7 mouse cellular contexts compared by ENCODE assay signal in genomic region chr14:33446561-33447023, GRCm38 (mm10). TPM values are rescaled to one million over a fixed set of nuclear protein-coding genes. Genes with fewer than 3 reads are reported as not detected.
DNase-seq lines count a peak whose midpoint lies in the region; ATAC-seq and TF ChIP-seq lines count a peak whose summit lies in the region.

No protein-coding gene starts in this region.

- TF ChIP-seq CTCF in intestine, postnatal 0 days (IDR thresholded peaks at IDR 0.05; ENCODE audit: low read depth): no peak

- peak overlapping the region; percentile 85 for H3K9ac ChIP-seq in lung, embryonic 15.5 days
- H3K9ac ChIP-seq in embryonic facial prominence, embryonic 12.5 days: peak overlapping the region; percentile 90
- H3K9ac ChIP-seq in intestine, postnatal 0 days (ENCODE audit: low read depth, low read length): peak overlapping the region; percentile 94
- H3K9ac ChIP-seq in neural tube, embryonic 14.5 days (replicated peaks; ENCODE audit: low read depth, low read length): peak overlapping the region; percentile 93

- H3K4me2 ChIP-seq in lung, embryonic 15.5 days: peak overlapping the region; percentile 55
- H3K4me2 ChIP-seq in embryonic facial prominence, embryonic 12.5 days (replicated peaks): peak overlapping the region; percentile 62
- H3K4me2 ChIP-seq in intestine, postnatal 0 days (replicated peaks; ENCODE audit: low read depth): peak overlapping the region; percentile 80
- peak overlapping the region; percentile 57 for H3K4me2 ChIP-seq in neural tube, embryonic 14.5 days (ENCODE audit: low read depth, low read length)

- no peaks in the 10 kb centered on the region for H3K36me3 ChIP-seq in lung, embryonic 15.5 days
- no peaks in the 10 kb centered on the region for H3K36me3 ChIP-seq in embryonic facial prominence, embryonic 12.5 days
- no peaks in the 10 kb centered on the region for H3K36me3 ChIP-seq in intestine, postnatal 0 days (ENCODE audit: control insufficient read depth, insufficient read depth)
- H3K36me3 ChIP-seq in neural tube, embryonic 14.5 days (ENCODE audit: control insufficient read depth, insufficient read depth, low read length): no peaks in the 10 kb centered on the region

- under 1% methylated on average over 68 of the region's 72 CpGs for WGBS in lung, embryonic 15.5 days
- under 1% methylated on average over 71 of the region's 72 CpGs for WGBS in embryonic facial prominence, embryonic 12.5 days
- 2% methylated on average over 66 of the region's 72 CpGs for WGBS in intestine, postnatal 0 days
- WGBS in neural tube, embryonic 14.5 days: under 1% methylated on average over 66 of the region's 72 CpGs

- no peak for DNase-seq in lung, postnatal 10 days
- DNase-seq in testis, postnatal 10 days (ENCODE audit: low spot score): no peak

- peaks cover 23% of the 10 kb centered on the region; the same call in 1 of the 2 replicates for H3K4me1 ChIP-seq in lung, embryonic 15.5 days
- peaks cover 9% of the 10 kb centered on the region; the same call in 1 of the 2 replicates for H3K4me1 ChIP-seq in embryonic facial prominence, embryonic 12.5 days
- H3K4me1 ChIP-seq in intestine, postnatal 0 days (replicated peaks; ENCODE audit: control insufficient read depth, insufficient read depth, low read length): 0 out of 2 replicates have a peak, but pooled peaks cover 7% of the 10 kb centered on the region
- H3K4me1 ChIP-seq in neural tube, embryonic 14.5 days (ENCODE audit: control insufficient read depth, insufficient read depth, low read length): peaks cover 5% of the 10 kb centered on the region; the same call in 1 of the 2 replicates

- H3K27me3 ChIP-seq in lung, embryonic 15.5 days: no peaks in the 10 kb centered on the region
- H3K27me3 ChIP-seq in embryonic facial prominence, embryonic 12.5 days: 0 out of 2 replicates have a peak, but pooled peaks cover 4% of the 10 kb centered on the region
- peaks cover 3% of the 10 kb centered on the region; the same call in 1 of the 2 replicates for H3K27me3 ChIP-seq in intestine, postnatal 0 days (replicated peaks; ENCODE audit: control insufficient read depth, insufficient read depth, low read length)
- H3K27me3 ChIP-seq in neural tube, embryonic 14.5 days (ENCODE audit: control insufficient read depth, insufficient read depth, low read length): peaks cover 3% of the 10 kb centered on the region; the same call in 1 of the 2 replicates

- peak overlapping the region; percentile 90 for H3K27ac ChIP-seq in lung, embryonic 15.5 days
- H3K27ac ChIP-seq in embryonic facial prominence, embryonic 12.5 days: peak overlapping the region; percentile 94
- peak overlapping the region; percentile 95 for H3K27ac ChIP-seq in intestine, postnatal 0 days (ENCODE audit: low read depth, low read length)
- H3K27ac ChIP-seq in neural tube, embryonic 14.5 days (ENCODE audit: low read depth, low read length): peak overlapping the region; percentile 93

- peak overlapping the region; percentile 85 for H3K4me3 ChIP-seq in lung, embryonic 15.5 days
- peak overlapping the region; percentile 88 for H3K4me3 ChIP-seq in embryonic facial prominence, embryonic 12.5 days
- peak overlapping the region; percentile 97 for H3K4me3 ChIP-seq in intestine, postnatal 0 days (ENCODE audit: low read depth, low read length)
- peak overlapping the region; percentile 86 for H3K4me3 ChIP-seq in neural tube, embryonic 14.5 days (ENCODE audit: low read depth, low read length)

- ATAC-seq in lung, embryonic 15.5 days (ENCODE audit: borderline replicate concordance, extremely low read depth, low FRiP score, low TSS enrichment): no peak; the same call in none of the 2 replicates
- peak; percentile 11 for ATAC-seq in activated CD4-positive, CD25-positive, alpha-beta regulatory T cell, adult 4 months
- peak; percentile 62 for ATAC-seq in embryonic facial prominence, embryonic 12.5 days (ENCODE audit: insufficient number of reproducible peaks, insufficient read depth, low FRiP score, low TSS enrichment)
- peak; percentile 29; the same call in 1 of the 2 replicates for ATAC-seq in intestine, postnatal 0 days
- peak; percentile 60 for ATAC-seq in neural tube, embryonic 14.5 days (ENCODE audit: low read depth)

- no peaks in the 10 kb centered on the region for H3K9me3 ChIP-seq in lung, embryonic 15.5 days
- no peaks in the 10 kb centered on the region for H3K9me3 ChIP-seq in embryonic facial prominence, embryonic 12.5 days
- H3K9me3 ChIP-seq in intestine, postnatal 0 days (ENCODE audit: control insufficient read depth): no peaks in the 10 kb centered on the region
- H3K9me3 ChIP-seq in neural tube, embryonic 14.5 days (ENCODE audit: control insufficient read depth, low read length): no peaks in the 10 kb centered on the region

RNA-seq across cellular contexts. Expression of gene Mapk8, which starts 0.4 kb away (rescaled TPM):
- polyA plus RNA-seq in lung, embryonic 15.5 days (2015; fragmentation: Nextera tagmentation; extraction: Ambion mirVana): 15.3 and 15.5 TPM in 2 replicates
- polyA plus RNA-seq in activated CD4-positive, CD25-positive, alpha-beta regulatory T cell, adult 4 months (2017; shearing (Covaris generic)): 10 to 100 TPM in 1 of 2 experiments, 1 to 10 TPM in 1; 9.8 to 12.4 TPM
- 24.1 and 24.4 TPM in 2 replicates for polyA plus RNA-seq in embryonic facial prominence, embryonic 12.5 days (2016; fragmentation: Nextera tagmentation; extraction: Ambion mirVana)
- polyA plus RNA-seq in intestine, postnatal 0 days (2015; fragmentation: Nextera tagmentation; extraction: Ambion mirVana): 7.1 and 8.6 TPM in 2 replicates
- 44.9 and 55.6 TPM in 2 replicates for polyA plus RNA-seq in neural tube, embryonic 14.5 days (2014; fragmentation: Nextera tagmentation; extraction: Ambion mirVana)

RNA-seq across cellular contexts. Expression of gene Frmpd2, which starts 24.9 kb away (rescaled TPM):
- 0.10 and 0.11 TPM in 2 replicates for polyA plus RNA-seq in lung, embryonic 15.5 days (2015; fragmentation: Nextera tagmentation; extraction: Ambion mirVana)
- polyA plus RNA-seq in activated CD4-positive, CD25-positive, alpha-beta regulatory T cell, adult 4 months (2017; shearing (Covaris generic)): not detected
- not detected in 2 replicates for polyA plus RNA-seq in embryonic facial prominence, embryonic 12.5 days (2016; fragmentation: Nextera tagmentation; extraction: Ambion mirVana)
- polyA plus RNA-seq in intestine, postnatal 0 days (2015; fragmentation: Nextera tagmentation; extraction: Ambion mirVana): not detected in 2 replicates
- 0.04 TPM in 1 of 2 replicates, not detected in the other for polyA plus RNA-seq in neural tube, embryonic 14.5 days (2014; fragmentation: Nextera tagmentation; extraction: Ambion mirVana)
